Mouse (Mus musculus) liver, adult 2 months (tissue): ENCODE measurements around the gene Ankrd44.

Source experiments
- CTCF ChIP-seq: fragments of 200-500 bp; IDR thresholded peaks from 2 replicates; pipeline ENCODE4 v1.5.1; 2011; ENCODE audit warnings: low read depth, low read length, control low read depth
- POLR2A ChIP-seq: fragments of 200-500 bp; IDR thresholded peaks from 2 replicates; pipeline ENCODE4 v1.6.1; 2011; ENCODE audit warnings: low read length, control low read depth; ENCODE audit not compliant: insufficient read depth; ENCODE audit errors: extremely low read depth

- TF ChIP-seq POLR2A (no peak), CTCF (no peak)
Measured at GRCm38 (mm10) chr1:54877014-54877413, 49.2 kb downstream of the Ankrd44 start.
